In genomic region chr7:80672323-80672722, GRCm38 (mm10) we compare ENCODE assay signal across 23 mouse cellular contexts. TPM values are rescaled to one million over a fixed set of nuclear protein-coding genes. Genes with fewer than 3 reads are reported as not detected.
DNase-seq lines count a peak whose midpoint lies in the region; ATAC-seq and TF ChIP-seq lines count a peak whose summit lies in the region.
"Had no signal": no experiment of that assay in that cellular context is flagged by ENCODE, and none has a peak within 500 bp of the region (broad histone marks: within the 10 kb centered on the region; RNA-seq: fewer than 3 reads in every experiment).

No protein-coding gene starts in this region.

- peak overlapping the region; percentile 31; the same call in 1 of the 2 replicates for H3K27ac ChIP-seq in gastrocnemius, adult 2 months
- H3K27ac ChIP-seq: embryonic facial prominence, embryonic 12.5 days; hindbrain, embryonic 10.5 days; kidney, embryonic 15.5 days; liver, embryonic 15.5 days; lung, embryonic 15.5 days; stomach, postnatal 0 days had no signal

- 0 out of 2 replicates have a peak, but pooled peaks have one; percentile 32 for ATAC-seq in common myeloid progenitor, adult 5-6 weeks (replicated peaks; ENCODE audit: low read depth, poor library complexity, severe bottlenecking)
- ATAC-seq: forebrain, postnatal 0 days; hindbrain, embryonic 16.5 days; intestine, postnatal 0 days had no signal

- intact Hi-C loops in gastrocnemius, adult 2 months (cut with DNase I) = no loop called here
- intact Hi-C loops in gastrocnemius, postnatal 14 days (cut with DNase I; ENCODE audit: low total_unique reads) = no loop called here

- H3K4me3 ChIP-seq in gastrocnemius, adult 2 months = no peak overlapping the region
- H3K4me3 ChIP-seq: embryonic facial prominence, embryonic 12.5 days; hindbrain, embryonic 10.5 days; kidney, embryonic 15.5 days; liver, embryonic 15.5 days; lung, embryonic 15.5 days had no signal

- DNase-seq in gastrocnemius, adult 2 months = no peak
- DNase-seq in gastrocnemius, postnatal 14 days = no peak
- peak; percentile 62 for DNase-seq in CD4-positive, CD25-positive, alpha-beta regulatory T cell, adult 2 months (ENCODE audit: low read depth, low spot score)
- peak; percentile 64 for DNase-seq in naive thymus-derived CD4-positive, alpha-beta T cell, adult 2 months (ENCODE audit: low read depth)
- DNase-seq in urinary bladder, postnatal 14 days (ENCODE audit: low spot score) = no peak
- no peak for DNase-seq in adipocyte (ENCODE audit: low spot score)
- DNase-seq: cerebellum, adult 11-12 months; cerebellum, postnatal 14 days; forebrain, postnatal 0 days; gastrocnemius, postnatal 36 days; kidney, postnatal 36 days; lung, postnatal 4 days; right cerebral cortex, postnatal 14 days; thymus, postnatal 25 days had no signal

- no peak for TF ChIP-seq CTCF in gastrocnemius, adult 2 months (IDR thresholded peaks at IDR 0.05)

RNA-seq across cellular contexts. Expression of gene Crtc3, which starts 16.4 kb away (rescaled TPM):
- 10 to 100 TPM; 12.0 to 13.1 TPM for total RNA-seq in gastrocnemius, adult 2 months (2021)
- total RNA-seq in gastrocnemius, postnatal 14 days (2021) = 10 to 100 TPM; 14.7 to 15.3 TPM
- 8.4 and 15.8 TPM in 2 replicates for total RNA-seq in common myeloid progenitor, adult 5-6 weeks (2017)

Comparison
In these comparisons a context has a peak if more than half of its experiments do, and no peak if none do; other contexts are left out.
1. DNase-seq: peak in CD4-positive, CD25-positive, alpha-beta regulatory T cell, adult 2 months (single experiment) and naive thymus-derived CD4-positive, alpha-beta T cell, adult 2 months (single experiment); none in gastrocnemius, adult 2 months (single experiment), gastrocnemius, postnatal 14 days (single experiment), urinary bladder, postnatal 14 days (single experiment) and adipocyte (single experiment).